Mouse (Mus musculus) adrenal gland, postnatal 10 days (tissue): ENCODE data around the gene Lamb2. TPM values are rescaled to one million over a fixed set of nuclear protein-coding genes. Genes with fewer than 3 reads are reported as not detected.

Experiments used
- DNase-seq: peaks from one replicate; pipeline ENCODE4 v3.0.0; 2021; ENCODE audit warnings: mixed read lengths
- total RNA-seq, 2 experiments: library from RNA; stranded (reverse); gene quantifications; 2 replicates each; pipeline ENCODE4 v1.2.3; 2021

Gene Lamb2
- total RNA-seq, 2 experiments from 2014 or later, result 108 to 131 TPM

DNA sequence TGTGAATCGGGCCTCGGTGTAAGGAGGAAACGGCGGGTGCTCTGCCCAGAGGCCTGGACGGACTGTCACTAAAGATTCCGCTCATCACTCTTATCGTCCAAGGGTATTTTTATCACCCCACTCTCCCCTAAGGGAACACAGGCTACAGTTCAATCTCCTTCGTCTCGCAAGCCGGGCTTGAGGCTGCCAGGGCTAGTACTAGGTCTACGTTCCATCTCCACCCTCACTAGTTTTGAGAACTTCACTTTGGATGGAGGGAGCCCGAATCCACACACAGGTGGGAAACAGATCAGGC lies 11.7 kb downstream of the Lamb2 start:
- DNase-seq, result no peak

DNA sequence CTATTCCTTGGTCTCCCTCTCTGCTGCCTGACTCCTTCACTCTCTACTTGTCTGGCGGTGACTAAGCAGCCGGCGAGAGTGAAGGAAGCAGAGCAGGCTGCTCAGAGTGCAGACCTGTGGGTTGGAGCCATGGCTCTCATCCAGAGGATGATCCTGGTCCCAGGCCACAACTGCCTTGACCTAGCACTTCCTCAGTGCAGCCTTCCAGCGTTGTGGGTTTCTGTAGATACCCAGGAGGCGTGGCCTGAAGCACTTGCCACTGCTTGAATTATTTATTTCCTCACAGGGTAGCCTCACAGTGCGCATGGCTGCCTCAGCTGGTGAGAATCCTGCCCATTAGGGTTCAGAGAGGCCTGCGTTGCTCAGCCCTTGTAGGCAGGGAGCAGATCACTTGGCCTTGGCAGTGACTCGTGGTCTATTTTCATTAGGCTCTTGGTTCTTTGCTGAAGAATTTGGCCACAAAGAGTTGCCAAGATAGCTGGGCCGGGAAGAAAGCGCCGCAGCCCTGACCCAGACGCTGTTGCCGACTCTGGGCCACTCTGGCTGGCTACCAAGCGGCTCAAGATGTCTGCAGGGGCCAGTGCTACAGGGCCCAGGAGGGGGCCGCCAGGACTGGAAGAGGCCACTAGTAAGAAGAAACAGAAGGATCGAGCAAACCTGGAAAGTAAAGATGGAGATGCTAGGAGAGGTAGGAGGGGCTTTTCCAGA lies 12.7 kb downstream of the Lamb2 start:
- peak; percentile 82 for DNase-seq

DNA sequence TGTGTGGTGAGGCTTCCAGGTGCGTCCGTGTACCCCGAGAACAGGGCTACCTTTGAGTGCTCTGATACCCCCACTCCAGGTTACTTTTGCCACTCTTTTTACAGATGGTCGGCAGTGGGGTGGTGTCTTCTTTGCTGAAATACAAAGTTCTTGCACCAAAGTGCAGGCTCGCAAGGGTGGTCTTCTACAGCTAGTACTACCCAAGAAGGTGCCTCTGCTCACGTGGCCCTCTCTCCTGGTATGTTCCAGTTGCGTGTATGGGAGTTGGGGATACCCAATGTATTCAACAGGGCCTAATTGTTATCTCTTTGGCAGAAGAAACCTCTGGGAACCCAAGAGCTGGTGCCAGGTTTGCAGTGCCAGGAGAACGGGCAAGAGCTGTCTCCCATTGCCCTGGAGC lies 13.7 kb downstream of the Lamb2 start:
- no peak for DNase-seq

DNA sequence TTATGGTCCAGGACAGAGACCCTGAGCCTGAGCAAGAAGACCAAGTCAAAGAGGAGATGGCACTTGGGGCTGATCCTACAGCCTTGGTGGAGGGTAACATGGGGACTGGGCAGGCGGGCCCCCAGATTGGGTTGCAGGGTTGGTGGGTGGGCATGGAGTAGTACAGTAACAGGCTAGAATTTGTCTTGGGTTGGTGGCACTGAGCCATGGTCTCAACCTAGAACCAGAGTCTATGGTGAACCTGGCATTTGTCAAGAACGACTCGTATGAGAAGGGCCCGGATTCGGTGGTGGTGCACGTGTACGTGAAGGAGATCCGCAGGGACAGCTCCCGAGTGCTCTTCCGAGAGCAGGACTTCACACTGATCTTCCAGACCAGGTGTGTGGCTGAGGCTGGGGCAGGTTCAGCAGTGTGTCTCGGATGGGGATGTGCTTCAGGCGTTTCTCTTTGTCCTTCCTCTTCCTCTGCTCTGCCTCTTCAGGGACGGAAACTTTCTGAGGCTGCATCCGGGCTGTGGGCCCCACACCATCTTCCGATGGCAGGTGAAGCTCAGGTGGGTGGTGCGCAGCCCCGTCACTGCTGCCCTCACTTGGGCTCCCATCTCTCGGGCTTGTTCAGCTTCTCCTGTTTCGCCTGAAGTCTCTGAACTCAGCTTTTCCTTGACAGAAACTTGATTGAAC lies 14.8 kb downstream of the Lamb2 start:
- DNase-seq, result no peak

DNA sequence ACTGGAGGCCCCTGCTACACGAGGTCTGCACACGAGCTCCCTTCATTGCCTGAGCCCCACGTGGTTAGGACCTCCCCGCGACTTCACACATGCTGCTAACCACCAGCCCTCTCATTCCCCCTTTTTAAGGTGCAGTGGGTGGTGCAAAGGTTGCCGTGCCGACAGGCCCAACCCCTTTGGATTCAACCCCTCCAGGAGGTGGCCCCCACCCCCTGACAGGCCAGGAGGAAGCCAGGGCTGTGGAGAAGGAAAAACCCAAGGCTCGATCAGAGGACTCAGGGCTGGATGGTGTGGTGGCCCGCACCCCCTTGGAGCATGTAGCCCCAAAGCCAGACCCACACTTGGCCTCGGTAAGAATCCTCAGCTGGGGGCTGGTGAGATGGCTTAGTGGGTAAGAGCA lies 15.4 kb downstream of the Lamb2 start:
- no peak for DNase-seq

DNA sequence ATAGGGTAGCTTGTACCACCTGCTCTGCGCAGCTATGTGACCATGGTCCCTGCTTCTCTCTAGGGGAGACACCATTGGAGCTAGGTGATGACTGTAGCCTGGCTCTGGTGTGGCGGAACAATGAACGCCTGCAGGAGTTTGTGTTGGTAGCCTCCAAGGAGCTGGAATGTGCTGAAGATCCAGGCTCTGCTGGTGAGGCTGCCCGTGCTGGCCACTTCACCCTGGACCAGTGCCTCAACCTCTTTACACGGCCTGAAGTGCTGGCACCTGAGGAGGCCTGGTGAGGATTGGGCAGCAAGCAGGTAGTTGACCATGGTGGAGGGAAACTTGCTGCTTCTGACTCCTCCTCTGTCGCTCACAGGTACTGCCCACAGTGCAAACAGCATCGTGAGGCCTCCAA lies 19.7 kb downstream of the Lamb2 start:
- DNase-seq, result no peak

DNA sequence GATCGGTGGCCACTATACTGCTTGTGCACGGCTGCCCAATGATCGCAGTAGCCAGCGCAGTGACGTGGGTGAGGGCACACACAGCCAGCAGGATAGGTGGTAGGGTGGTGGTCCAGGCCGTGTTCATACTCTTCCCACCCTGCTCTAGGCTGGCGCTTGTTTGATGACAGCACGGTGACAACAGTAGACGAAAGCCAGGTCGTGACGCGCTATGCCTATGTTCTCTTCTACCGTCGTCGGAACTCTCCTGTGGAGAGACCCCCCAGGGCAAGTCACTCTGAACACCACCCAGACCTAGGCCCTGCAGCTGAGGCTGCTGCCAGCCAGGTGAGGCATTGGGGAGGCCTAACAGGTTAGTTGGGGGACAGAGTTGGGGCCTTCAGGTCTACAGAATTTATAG lies 20.4 kb downstream of the Lamb2 start:
- no peak for DNase-seq

DNA sequence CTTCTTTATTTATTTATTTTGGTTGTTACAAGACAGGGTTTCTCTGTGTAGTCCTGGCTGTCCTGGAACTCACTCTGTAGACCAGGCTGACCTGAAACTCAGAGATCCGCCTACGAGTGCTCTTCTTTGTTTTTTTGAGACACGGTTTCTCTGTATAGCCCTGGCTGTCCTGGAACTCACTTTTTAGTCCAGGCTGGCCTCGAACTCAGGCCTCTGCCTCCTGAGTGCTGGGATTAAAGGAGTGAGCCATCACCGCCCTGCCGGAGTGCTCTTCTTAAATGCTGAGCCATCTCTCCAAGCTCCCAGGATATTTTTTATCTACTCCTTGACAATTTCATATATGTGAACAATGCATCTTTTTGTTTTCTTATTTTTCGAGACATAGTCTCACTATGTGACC lies 27.4 kb downstream of the Lamb2 start:
- no peak for DNase-seq

DNA sequence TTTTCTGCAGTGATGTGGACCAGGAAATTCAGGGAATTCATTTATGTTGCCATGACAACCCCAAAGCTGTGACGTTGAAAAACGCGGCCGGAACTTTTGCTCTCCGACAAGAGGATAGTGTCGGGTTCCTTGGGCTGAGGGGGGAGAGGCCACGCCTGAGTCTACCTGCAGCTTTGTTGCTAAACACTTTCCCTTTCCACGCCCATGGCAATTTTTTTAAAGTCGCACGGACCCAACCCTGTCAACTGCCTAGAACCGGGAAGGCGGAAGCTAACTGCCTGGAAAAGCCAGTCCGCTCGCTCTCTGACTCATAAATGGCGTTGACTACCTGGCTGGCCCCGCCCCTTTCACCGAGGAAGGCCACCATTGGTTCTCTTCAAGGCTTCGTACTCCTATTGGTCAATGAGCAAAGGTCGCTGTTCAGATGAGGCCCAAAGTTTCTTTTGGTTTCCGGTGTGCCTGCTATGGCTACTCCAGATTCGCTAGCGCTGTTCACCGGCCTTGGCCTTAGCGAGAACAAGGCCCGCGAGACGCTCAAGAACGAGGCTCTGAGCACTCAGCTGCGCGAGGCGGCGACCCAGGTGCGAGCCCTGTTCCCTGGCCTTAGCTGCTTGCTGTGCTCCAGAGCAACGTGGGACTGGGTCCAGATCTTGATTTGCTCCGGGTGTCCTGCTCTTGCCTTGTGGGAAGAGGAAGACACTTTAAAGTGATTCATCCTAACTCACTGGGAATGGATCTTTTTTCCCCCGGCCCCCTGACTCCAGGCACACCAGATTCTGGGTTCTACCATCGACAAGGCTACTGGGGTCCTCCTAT lies 28.3 kb downstream of the Lamb2 start, which contains the start of gene Qars:
Gene Qars (plus strand): TSS at position 88 of the 816 bp plus-strand sequence.
- peak; percentile 95 for DNase-seq

DNA sequence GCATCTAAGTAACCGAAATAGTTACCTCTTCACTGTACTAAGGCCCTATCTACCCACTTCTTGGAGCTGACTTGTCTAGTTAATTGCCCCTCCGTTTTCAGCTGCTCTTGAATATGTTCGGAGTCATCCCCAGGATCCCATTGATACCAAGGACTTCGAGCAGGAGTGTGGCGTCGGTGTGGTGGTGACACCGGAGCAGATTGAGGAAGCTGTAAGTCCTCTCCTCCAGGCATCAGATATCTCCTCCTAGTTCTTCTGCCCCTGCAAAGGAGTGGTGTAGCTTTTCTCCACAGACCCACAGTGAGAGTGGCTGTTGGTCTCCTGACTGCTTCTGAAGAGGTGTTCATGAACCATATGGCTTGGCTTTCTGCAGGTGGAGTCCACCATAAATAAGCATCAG lies 29.2 kb downstream of the Lamb2 start:
- DNase-seq, result no peak

DNA sequence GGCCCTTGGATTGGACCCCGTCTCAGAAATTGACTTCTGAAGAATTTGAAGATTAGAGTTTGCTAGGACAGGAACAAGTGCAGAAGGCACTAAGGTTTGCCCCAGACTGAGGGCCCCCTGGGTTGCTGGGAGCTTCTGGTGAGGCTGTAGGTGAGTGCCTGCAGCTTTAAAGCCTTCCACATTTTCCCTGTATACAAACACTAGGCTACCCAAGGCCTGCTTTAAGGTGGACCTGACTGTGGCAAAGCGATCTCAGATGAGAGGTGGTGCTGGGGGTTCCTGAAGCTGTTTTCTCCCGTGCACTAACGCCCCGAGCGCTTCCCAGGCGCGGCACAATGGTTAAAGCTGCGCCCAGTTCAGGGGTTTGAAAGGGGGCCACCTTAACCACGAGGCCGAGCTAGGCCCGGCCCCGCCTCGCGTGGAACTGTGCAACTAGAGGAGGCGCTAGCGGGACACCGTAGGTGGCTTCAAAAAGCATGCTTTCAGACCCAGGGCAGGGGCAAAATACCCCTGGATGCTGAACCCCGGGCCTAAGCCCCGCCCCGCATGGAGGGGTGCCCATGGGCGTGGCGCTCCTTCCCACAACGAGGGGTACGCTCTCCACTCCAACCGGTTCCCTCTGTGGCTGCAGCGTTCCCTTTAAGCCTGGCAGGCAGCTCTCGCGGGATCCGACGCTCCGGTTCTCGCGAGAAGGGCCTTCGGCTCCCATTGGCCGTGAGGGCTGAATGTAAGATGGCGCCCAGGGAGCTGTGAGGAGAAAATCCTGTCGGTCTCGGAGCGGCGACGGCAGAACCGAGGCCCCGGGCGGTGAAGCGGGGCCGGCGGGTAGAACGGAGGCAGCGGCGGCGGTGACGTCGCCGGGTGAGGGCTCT lies 37.1 kb downstream of the Lamb2 start, which contains the start of gene Qrich1:
Gene Qrich1 (plus strand): TSS at position 427 of the 872 bp plus-strand sequence.
- DNase-seq, result peak; percentile 95

DNA sequence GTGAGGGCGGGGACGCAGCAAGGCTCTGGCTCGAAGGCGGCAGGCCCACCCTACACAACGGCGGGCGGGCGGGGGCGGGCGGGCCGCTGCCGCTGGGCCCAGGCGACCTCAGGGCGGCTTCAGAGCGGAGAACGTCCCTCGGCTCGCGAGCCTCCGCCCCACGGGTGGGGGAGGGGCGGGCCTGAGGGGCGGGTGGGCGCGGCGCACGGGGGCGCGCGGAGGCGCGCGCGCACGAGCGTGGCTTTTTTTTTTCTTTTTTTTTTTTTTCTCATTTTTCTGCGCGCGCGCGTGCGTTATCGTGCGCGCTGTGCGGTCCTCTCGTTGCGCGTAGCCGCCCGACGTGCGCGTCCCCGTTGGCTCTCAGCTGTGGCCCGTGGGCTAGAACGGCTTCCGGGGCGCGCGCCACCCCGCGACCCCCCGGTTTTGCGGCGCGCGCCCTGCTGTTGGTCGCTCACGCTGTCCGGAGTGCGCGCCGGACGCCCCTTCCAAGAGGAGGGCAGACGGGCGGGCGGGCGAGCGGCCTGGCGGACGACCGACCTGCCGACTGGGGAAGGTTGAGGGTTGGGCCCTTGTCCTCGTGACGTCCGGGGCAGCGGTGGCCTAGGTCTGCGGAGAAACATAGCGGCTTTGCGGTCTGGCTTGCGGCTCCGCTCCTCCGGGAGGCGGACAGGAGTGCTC lies 37.9 kb downstream of the Lamb2 start:
- peak; percentile 90 for DNase-seq

DNA sequence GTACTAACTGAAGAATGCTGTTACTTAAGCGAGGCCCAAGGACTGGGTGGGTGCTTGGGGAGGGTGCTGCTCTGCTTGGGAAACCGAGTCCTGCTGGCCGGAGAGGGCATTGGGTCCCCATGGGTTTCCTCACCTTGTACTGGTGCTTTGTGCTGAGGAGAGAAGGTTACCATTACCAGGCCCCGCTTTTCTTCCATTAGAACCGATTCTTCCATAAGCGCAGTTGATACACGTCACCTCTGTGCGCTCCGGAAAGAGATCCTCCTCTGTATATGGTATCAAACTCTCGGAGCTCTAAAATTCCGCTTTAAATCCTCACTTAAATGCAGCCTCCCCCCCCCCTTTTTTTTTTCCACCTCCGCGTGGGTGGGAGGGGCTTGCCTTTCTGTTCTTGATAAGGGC lies 38.4 kb downstream of the Lamb2 start:
- DNase-seq, result no peak

DNA sequence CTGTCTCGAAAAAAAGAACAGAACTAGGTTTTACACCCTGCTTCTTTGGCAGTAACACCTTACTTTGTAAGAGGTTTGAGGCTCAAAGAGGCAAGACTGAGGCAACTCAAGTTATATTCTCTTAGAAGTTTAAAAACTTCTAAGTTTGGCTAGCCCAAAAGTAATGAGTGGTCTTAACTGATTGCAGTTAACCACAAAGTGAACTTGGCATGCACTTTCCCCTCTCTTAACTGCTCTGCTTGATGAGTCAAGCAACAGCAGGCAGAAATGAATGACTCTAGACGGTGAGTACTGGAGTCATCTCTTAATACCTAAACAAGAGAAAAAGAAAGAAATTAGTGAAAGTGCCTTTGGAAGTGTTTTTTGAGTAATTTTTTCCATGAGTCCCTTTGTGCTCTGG lies 42.1 kb downstream of the Lamb2 start:
- no peak for DNase-seq

DNA sequence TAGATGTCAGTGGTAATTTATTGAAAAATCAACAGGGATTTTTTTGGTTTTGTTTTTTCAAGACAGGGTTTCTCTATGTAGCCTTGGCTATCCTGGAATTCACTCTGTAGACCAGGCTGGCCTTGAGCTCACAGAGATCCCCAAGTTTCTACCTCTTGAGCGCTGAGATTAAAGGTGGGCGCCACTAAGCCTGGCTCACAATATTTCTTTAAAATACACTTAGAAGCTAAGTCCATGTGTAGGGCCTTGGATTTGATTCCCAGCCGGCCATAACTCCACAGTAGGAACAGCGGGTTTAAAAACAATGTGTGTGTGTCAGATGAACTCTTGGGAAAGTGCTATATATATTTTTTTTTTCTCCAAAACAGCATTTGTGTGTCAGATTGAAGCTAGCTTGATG lies 43.8 kb downstream of the Lamb2 start:
- DNase-seq, result no peak

DNA sequence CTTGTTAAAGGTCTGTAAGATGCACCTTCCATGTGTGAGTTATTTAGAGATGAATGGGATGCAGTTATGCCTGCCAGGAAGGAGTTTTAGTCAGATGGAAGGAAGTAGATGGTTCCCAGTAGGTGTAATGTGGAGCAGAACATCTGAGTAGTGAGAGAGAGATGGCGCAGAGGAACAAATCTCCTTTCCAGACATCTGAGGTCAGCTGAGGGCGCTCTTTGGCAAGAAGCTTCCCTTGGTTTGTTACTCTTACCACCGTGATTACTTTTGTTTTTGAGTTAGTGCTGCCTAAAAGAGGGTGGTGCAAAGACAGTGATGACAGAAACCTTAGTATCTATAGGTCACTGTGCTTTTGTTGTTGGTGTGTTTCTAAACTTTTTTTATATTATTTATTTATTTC lies 45.9 kb downstream of the Lamb2 start:
- DNase-seq, result peak; percentile 37

DNA sequence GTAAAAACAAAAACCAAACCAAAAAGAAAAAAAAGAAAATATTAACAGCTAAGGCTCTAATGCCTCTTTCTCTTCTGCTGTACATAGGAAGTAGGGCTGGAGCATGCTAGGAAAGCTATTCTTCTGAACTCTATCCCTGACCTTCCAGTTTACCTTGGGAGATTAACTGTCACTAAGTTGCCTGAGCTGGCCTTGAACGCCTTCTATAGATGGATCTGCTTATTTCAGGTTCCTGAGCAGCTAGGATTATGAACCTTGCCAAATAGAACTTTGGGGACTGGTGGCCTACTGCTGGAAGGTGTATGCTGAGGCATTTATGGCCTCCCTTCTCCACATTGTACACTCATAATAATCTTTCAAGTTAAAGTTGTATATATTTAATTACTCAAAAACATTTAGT lies 51.4 kb downstream of the Lamb2 start:
- no peak for DNase-seq

DNA sequence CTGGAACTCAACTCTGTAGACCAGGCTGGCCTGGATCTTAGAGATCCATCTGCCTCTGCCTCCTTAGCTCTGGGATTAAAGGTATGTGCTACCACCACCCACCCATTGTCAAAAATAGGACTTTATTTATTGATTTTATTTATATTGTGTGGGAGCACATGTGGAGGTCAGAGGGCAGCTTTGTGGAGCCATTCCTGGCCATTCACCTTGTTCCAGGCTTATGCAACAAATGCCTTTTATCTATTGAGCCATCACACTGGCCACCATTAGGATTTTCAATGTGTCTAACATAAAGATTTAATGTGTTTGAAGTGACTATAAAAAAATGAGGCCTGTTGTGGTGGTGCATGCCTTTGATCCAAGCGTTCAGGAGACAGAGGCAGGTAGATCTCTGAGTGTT lies 52.0 kb downstream of the Lamb2 start:
- DNase-seq, result no peak
